Comparison of ENCODE assay signal across 10 mouse cellular contexts in genomic region chr9:36769048-36769413, GRCm38 (mm10). TPM values are rescaled to one million over a fixed set of nuclear protein-coding genes. Genes with fewer than 3 reads are reported as not detected.
DNase-seq lines count a peak whose midpoint lies in the region; ATAC-seq and TF ChIP-seq lines count a peak whose summit lies in the region.
"Had no signal": no experiment of that assay in that cellular context is flagged by ENCODE, and none has a peak within 500 bp of the region (broad histone marks: within the 10 kb centered on the region; RNA-seq: fewer than 3 reads in every experiment).

No protein-coding gene starts in this region.

- no peaks in the 10 kb centered on the region for H3K9me3 ChIP-seq in forebrain, embryonic 12.5 days
- no peaks in the 10 kb centered on the region for H3K9me3 ChIP-seq in forebrain, embryonic 11.5 days (ENCODE audit: control insufficient read depth, low read length)
- H3K9me3 ChIP-seq in megakaryocyte, embryonic 14.5 days, result no peaks in the 10 kb centered on the region
- H3K9me3 ChIP-seq in intestine, embryonic 16.5 days (ENCODE audit: control insufficient read depth, low read length), result no peaks in the 10 kb centered on the region
- H3K9me3 ChIP-seq in neural tube, embryonic 12.5 days, result no peaks in the 10 kb centered on the region

- no peaks in the 10 kb centered on the region for H3K27me3 ChIP-seq in forebrain, embryonic 12.5 days
- H3K27me3 ChIP-seq in forebrain, embryonic 11.5 days (ENCODE audit: control insufficient read depth, insufficient read depth, low read length), result no peaks in the 10 kb centered on the region
- no peaks in the 10 kb centered on the region for H3K27me3 ChIP-seq in megakaryocyte, embryonic 14.5 days (replicated peaks)
- no peaks in the 10 kb centered on the region for H3K27me3 ChIP-seq in intestine, embryonic 16.5 days (replicated peaks; ENCODE audit: control insufficient read depth, insufficient read depth, low read length)
- no peaks in the 10 kb centered on the region for H3K27me3 ChIP-seq in neural tube, embryonic 12.5 days (replicated peaks)
- H3K27me3 ChIP-seq: Patski had no signal

- H3K4me1 ChIP-seq in forebrain, embryonic 12.5 days, result peaks cover 20% of the 10 kb centered on the region
- peaks cover 2% of the 10 kb centered on the region; the same call in 1 of the 2 replicates for H3K4me1 ChIP-seq in forebrain, embryonic 11.5 days (replicated peaks; ENCODE audit: control insufficient read depth, insufficient read depth, low read length)
- H3K4me1 ChIP-seq in megakaryocyte, embryonic 14.5 days, result peaks cover 11% of the 10 kb centered on the region
- peaks cover 9% of the 10 kb centered on the region for H3K4me1 ChIP-seq in intestine, embryonic 16.5 days (ENCODE audit: control insufficient read depth, insufficient read depth, low read length)
- H3K4me1 ChIP-seq in neural tube, embryonic 12.5 days, result peaks cover 16% of the 10 kb centered on the region; the same call in 1 of the 2 replicates
- peaks cover 2% of the 10 kb centered on the region; the same call in 1 of the 2 replicates for H3K4me1 ChIP-seq in lung, adult 2 months (ENCODE audit: control insufficient read depth, insufficient read depth, low read length)

- TF ChIP-seq POLR2A in lung, adult 2 months (IDR thresholded peaks at IDR 0.05; ENCODE audit: borderline replicate concordance, extremely low read depth, low read depth, low read length), result no peak

- peaks cover 8% of the 10 kb centered on the region for H3K36me3 ChIP-seq in forebrain, embryonic 12.5 days (replicated peaks)
- H3K36me3 ChIP-seq in forebrain, embryonic 11.5 days (ENCODE audit: control insufficient read depth, insufficient read depth, low read length), result no peaks in the 10 kb centered on the region; the same call in 1 of the 2 replicates
- peaks cover 12% of the 10 kb centered on the region for H3K36me3 ChIP-seq in megakaryocyte, embryonic 14.5 days (replicated peaks; ENCODE audit: low read length)
- H3K36me3 ChIP-seq in intestine, embryonic 16.5 days (ENCODE audit: control insufficient read depth, insufficient read depth, low read length), result peaks cover 4% of the 10 kb centered on the region
- peaks cover 2% of the 10 kb centered on the region for H3K36me3 ChIP-seq in neural tube, embryonic 12.5 days

- no peak for DNase-seq in forebrain, embryonic 11.5 days (ENCODE audit: low spot score)
- DNase-seq in frontal cortex, postnatal 36 days (ENCODE audit: low spot score in 2 of 2), result no peak
- no peak for DNase-seq in lung, adult 2 months
- DNase-seq: right cerebral cortex, adult 18-20 months had no signal

- ATAC-seq in forebrain, embryonic 12.5 days (ENCODE audit: low FRiP score), result no peak
- ATAC-seq in forebrain, embryonic 11.5 days (replicated peaks; ENCODE audit: low FRiP score), result no peak
- ATAC-seq in megakaryocyte, adult 5-6 weeks (ENCODE audit: poor library complexity, severe bottlenecking), result no peak
- ATAC-seq in intestine, embryonic 16.5 days, result no peak
- ATAC-seq in neural tube, embryonic 12.5 days (ENCODE audit: low FRiP score, low read depth), result no peak
- ATAC-seq: Patski had no signal

- no peak overlapping the region for H3K4me3 ChIP-seq in forebrain, embryonic 12.5 days (replicated peaks)
- H3K4me3 ChIP-seq in forebrain, embryonic 11.5 days (ENCODE audit: low read depth, low read length), result no peak overlapping the region
- peak overlapping the region; percentile 100 for H3K4me3 ChIP-seq in megakaryocyte, embryonic 14.5 days (replicated peaks)
- no peak overlapping the region for H3K4me3 ChIP-seq in intestine, embryonic 16.5 days (ENCODE audit: low read length)
- H3K4me3 ChIP-seq in neural tube, embryonic 12.5 days, result no peak overlapping the region
- H3K4me3 ChIP-seq in lung, adult 2 months (replicated peaks; ENCODE audit: extremely low read depth, low read depth, low read length), result no peak overlapping the region

- H3K27ac ChIP-seq in forebrain, embryonic 12.5 days, result no peak overlapping the region
- no peak overlapping the region for H3K27ac ChIP-seq in forebrain, embryonic 11.5 days (ENCODE audit: low read depth, low read length)
- H3K27ac ChIP-seq in intestine, embryonic 16.5 days (ENCODE audit: low read length), result no peak overlapping the region
- H3K27ac ChIP-seq in neural tube, embryonic 12.5 days, result no peak overlapping the region

- TF ChIP-seq CTCF in lung, adult 2 months (IDR thresholded peaks at IDR 0.05; ENCODE audit: insufficient read depth, low read length), result no peak

- no peak overlapping the region for H3K9ac ChIP-seq in forebrain, embryonic 12.5 days
- no peak overlapping the region for H3K9ac ChIP-seq in forebrain, embryonic 11.5 days (ENCODE audit: low read length)
- 0 out of 2 replicates have a peak overlapping the region, but pooled peaks have one; percentile 84 for H3K9ac ChIP-seq in intestine, embryonic 16.5 days (ENCODE audit: low read depth, low read length)
- H3K9ac ChIP-seq in neural tube, embryonic 12.5 days, result no peak overlapping the region

- 88% methylated on average over 1 of the region's 1 CpGs for WGBS in forebrain, embryonic 12.5 days
- WGBS in forebrain, embryonic 11.5 days, result 91% methylated on average over 1 of the region's 1 CpGs
- 84% methylated on average over 1 of the region's 1 CpGs for WGBS in intestine, embryonic 16.5 days
- WGBS in neural tube, embryonic 12.5 days, result 89% methylated on average over 1 of the region's 1 CpGs
- 80% methylated on average over 1 of the region's 1 CpGs for WGBS in lung, adult 2 months

- peak overlapping the region; percentile 66; the same call in 1 of the 2 replicates for H3K4me2 ChIP-seq in forebrain, embryonic 12.5 days
- no peak overlapping the region for H3K4me2 ChIP-seq in forebrain, embryonic 11.5 days (ENCODE audit: low read depth, low read length, severe bottlenecking)
- H3K4me2 ChIP-seq in intestine, embryonic 16.5 days (ENCODE audit: low read depth, low read length), result peak overlapping the region; percentile 60; the same call in 1 of the 2 replicates
- H3K4me2 ChIP-seq in neural tube, embryonic 12.5 days (replicated peaks), result peak overlapping the region; percentile 76

RNA-seq across cellular contexts. Expression of gene Stt3a, which starts 1.6 kb away (rescaled TPM):
- polyA plus RNA-seq in forebrain, embryonic 12.5 days (2016; fragmentation: Nextera tagmentation; extraction: Ambion mirVana), result 132 and 144 TPM in 2 replicates
- 158 and 163 TPM in 2 replicates for polyA plus RNA-seq in forebrain, embryonic 11.5 days (2014; fragmentation: Nextera tagmentation; extraction: Ambion mirVana)
- polyA plus RNA-seq in megakaryocyte, embryonic 14.5 days (2012; ENCODE audit: insufficient read depth, low replicate concordance), result 2.3 TPM in 2 replicates
- 203 and 208 TPM in 2 replicates for total RNA-seq in megakaryocyte, adult 5-6 weeks (2015)
- 453 and 508 TPM in 2 replicates for total RNA-seq in megakaryocyte, adult 5-6 weeks (2017)
- polyA plus RNA-seq in intestine, embryonic 16.5 days (2015; fragmentation: Nextera tagmentation; extraction: Ambion mirVana), result 323 and 324 TPM in 2 replicates
- polyA plus RNA-seq in neural tube, embryonic 12.5 days (2016; fragmentation: Nextera tagmentation; extraction: Ambion mirVana), result 144 and 155 TPM in 2 replicates
- polyA plus RNA-seq in lung, adult 2 months (2012; rRNA removed), result 161 and 254 TPM in 2 replicates

RNA-seq across cellular contexts. Expression of gene Ei24, which starts 28.2 kb away (rescaled TPM):
- 111 and 118 TPM in 2 replicates for polyA plus RNA-seq in forebrain, embryonic 12.5 days (2016; fragmentation: Nextera tagmentation; extraction: Ambion mirVana)
- 89.8 and 95.9 TPM in 2 replicates for polyA plus RNA-seq in forebrain, embryonic 11.5 days (2014; fragmentation: Nextera tagmentation; extraction: Ambion mirVana)
- polyA plus RNA-seq in megakaryocyte, embryonic 14.5 days (2012; ENCODE audit: insufficient read depth, low replicate concordance), result 17.8 and 23.7 TPM in 2 replicates
- 35.4 and 37.6 TPM in 2 replicates for total RNA-seq in megakaryocyte, adult 5-6 weeks (2015)
- total RNA-seq in megakaryocyte, adult 5-6 weeks (2017), result 31.8 and 32.5 TPM in 2 replicates
- 81.8 and 84.8 TPM in 2 replicates for polyA plus RNA-seq in intestine, embryonic 16.5 days (2015; fragmentation: Nextera tagmentation; extraction: Ambion mirVana)
- polyA plus RNA-seq in neural tube, embryonic 12.5 days (2016; fragmentation: Nextera tagmentation; extraction: Ambion mirVana), result 119 and 122 TPM in 2 replicates
- polyA plus RNA-seq in lung, adult 2 months (2012; rRNA removed), result 56.4 and 88.9 TPM in 2 replicates

RNA-seq across cellular contexts. Expression of gene Chek1, which starts 42.2 kb away (rescaled TPM):
- 53.7 and 55.7 TPM in 2 replicates for polyA plus RNA-seq in forebrain, embryonic 12.5 days (2016; fragmentation: Nextera tagmentation; extraction: Ambion mirVana)
- 68.5 and 68.6 TPM in 2 replicates for polyA plus RNA-seq in forebrain, embryonic 11.5 days (2014; fragmentation: Nextera tagmentation; extraction: Ambion mirVana)
- polyA plus RNA-seq in megakaryocyte, embryonic 14.5 days (2012; ENCODE audit: insufficient read depth, low replicate concordance), result 0.20 TPM in 1 of 2 replicates, not detected in the other
- 13.1 and 21.0 TPM in 2 replicates for total RNA-seq in megakaryocyte, adult 5-6 weeks (2015)
- 19.7 and 33.2 TPM in 2 replicates for total RNA-seq in megakaryocyte, adult 5-6 weeks (2017)
- 17.9 and 24.3 TPM in 2 replicates for polyA plus RNA-seq in intestine, embryonic 16.5 days (2015; fragmentation: Nextera tagmentation; extraction: Ambion mirVana)
- polyA plus RNA-seq in neural tube, embryonic 12.5 days (2016; fragmentation: Nextera tagmentation; extraction: Ambion mirVana), result 27.2 and 30.1 TPM in 2 replicates
- polyA plus RNA-seq in lung, adult 2 months (2012; rRNA removed), result 0.18 and 0.66 TPM in 2 replicates

RNA-seq across cellular contexts. Expression of gene Fez1, which starts 52.6 kb away (rescaled TPM):
- polyA plus RNA-seq in forebrain, embryonic 12.5 days (2016; fragmentation: Nextera tagmentation; extraction: Ambion mirVana), result 446 and 473 TPM in 2 replicates
- polyA plus RNA-seq in forebrain, embryonic 11.5 days (2014; fragmentation: Nextera tagmentation; extraction: Ambion mirVana), result 341 and 350 TPM in 2 replicates
- polyA plus RNA-seq in megakaryocyte, embryonic 14.5 days (2012; ENCODE audit: insufficient read depth, low replicate concordance), result not detected in 2 replicates
- total RNA-seq in megakaryocyte, adult 5-6 weeks (2015), result 0.52 TPM in 1 of 2 replicates, not detected in the other
- 0.18 TPM in 1 of 2 replicates, not detected in the other for total RNA-seq in megakaryocyte, adult 5-6 weeks (2017)
- polyA plus RNA-seq in intestine, embryonic 16.5 days (2015; fragmentation: Nextera tagmentation; extraction: Ambion mirVana), result 13.1 and 14.4 TPM in 2 replicates
- polyA plus RNA-seq in neural tube, embryonic 12.5 days (2016; fragmentation: Nextera tagmentation; extraction: Ambion mirVana), result 428 and 435 TPM in 2 replicates
- 0.96 and 1.3 TPM in 2 replicates for polyA plus RNA-seq in lung, adult 2 months (2012; rRNA removed)
- polyA plus RNA-seq: Patski had no signal

Comparison
In these comparisons a context has a peak if more than half of its experiments do, and no peak if none do; other contexts are left out.
1. RNA of gene Stt3a, which starts 1.6 kb away (polyA plus RNA-seq): 323 to 324 TPM in intestine, embryonic 16.5 days, 161 to 254 TPM in lung, adult 2 months, 158 to 163 TPM in forebrain, embryonic 11.5 days, 144 to 155 TPM in neural tube, embryonic 12.5 days and 132 to 144 TPM in forebrain, embryonic 12.5 days; 2.3 TPM in megakaryocyte, embryonic 14.5 days; every median in the first group is over 10 times any median in the second.
2. RNA of gene Chek1, which starts 42.2 kb away (polyA plus RNA-seq): 68.5 to 68.6 TPM in forebrain, embryonic 11.5 days, 53.7 to 55.7 TPM in forebrain, embryonic 12.5 days, 27.2 to 30.1 TPM in neural tube, embryonic 12.5 days and 17.9 to 24.3 TPM in intestine, embryonic 16.5 days; 0.18 to 0.66 TPM in lung, adult 2 months and 0.20 TPM in megakaryocyte, embryonic 14.5 days; every median in the first group is over 10 times any median in the second.